Mouse (Mus musculus) myocyte (in vitro differentiated cells): ENCODE measurements at regions not wholly inside any gene's neighbourhood (a gene's known extent, or its start where the extent isn't known, plus 50 kb on each side); places are given as distances from the start of the nearest gene placed in this dataset.

ENCODE experiments used
- H3K27me3 ChIP-seq: one replicate; pipeline ENCODE4 v1.6.1; 2011; ENCODE audit not compliant: control insufficient read depth, insufficient read depth, insufficient read length
- H3K36me3 ChIP-seq: one replicate; pipeline ENCODE4 v1.6.1; 2011; ENCODE audit not compliant: control insufficient read depth, insufficient read depth
- H3K4me2 ChIP-seq: one replicate; pipeline ENCODE4 v1.6.1; 2011; ENCODE audit warnings: low read depth, control low read depth
- H3K4me3 ChIP-seq: one replicate; pipeline ENCODE4 v1.5.1; 2011; ENCODE audit warnings: mild to moderate bottlenecking, control low read depth, moderate library complexity
- H3K79me2 ChIP-seq: one replicate; pipeline ENCODE4 v1.6.1; 2011; ENCODE audit not compliant: control insufficient read depth, insufficient read depth
- H3ac ChIP-seq: one replicate; pipeline ENCODE4 v1.6.1; 2011; ENCODE audit not compliant: control insufficient read depth, insufficient read length
- CEBPB ChIP-seq: IDR thresholded peaks from 2 replicates; pipeline ENCODE4 v1.6.1; 2011; ENCODE audit warnings: mild to moderate bottlenecking, moderate library complexity; ENCODE audit not compliant: poor library complexity, insufficient read depth, severe bottlenecking
- E2F4 ChIP-seq: IDR thresholded peaks from one replicate; pipeline ENCODE4 v1.6.1; 2011; ENCODE audit warnings: mild to moderate bottlenecking, control low read depth, moderate library complexity; ENCODE audit not compliant: insufficient read depth
- MAX ChIP-seq: IDR thresholded peaks from one replicate; pipeline ENCODE4 v1.6.1; 2011; ENCODE audit warnings: low read depth, mild to moderate bottlenecking, control low read depth
- MYOD1 ChIP-seq, 3 experiments: IDR thresholded peaks; one replicate each; pipeline ENCODE4 v1.6.1; 2011; ENCODE audit warnings: control low read depth in 2 of 3, low read depth in 2 of 3, mild to moderate bottlenecking in 2 of 3, moderate library complexity in 1 of 3; ENCODE audit not compliant: insufficient read length in 2 of 3, control insufficient read depth in 1 of 3
- MYOG ChIP-seq, 3 experiments: IDR thresholded peaks; one replicate each; pipeline ENCODE4 v1.6.1; 2011; ENCODE audit warnings: control low read depth in 2 of 3, low read depth in 2 of 3, mild to moderate bottlenecking in 2 of 3; ENCODE audit not compliant: insufficient read length in 2 of 3, control insufficient read depth in 1 of 3, insufficient read depth in 1 of 3
- POLR2AphosphoS2 ChIP-seq: IDR thresholded peaks from one replicate; pipeline ENCODE4 v1.6.1; 2011; ENCODE audit warnings: low read depth, control low read depth; ENCODE audit not compliant: insufficient read length
- REST ChIP-seq: IDR thresholded peaks from one replicate; pipeline ENCODE4 v1.6.1; 2011; ENCODE audit warnings: mild to moderate bottlenecking, control low read depth, moderate library complexity; ENCODE audit not compliant: insufficient read depth, insufficient read length
- SRF ChIP-seq: IDR thresholded peaks from one replicate; pipeline ENCODE4 v1.6.1; 2011; ENCODE audit warnings: low read depth; ENCODE audit not compliant: control insufficient read depth, insufficient read length
- TCF12 ChIP-seq: IDR thresholded peaks from one replicate; pipeline ENCODE4 v1.6.1; 2011; ENCODE audit warnings: mild to moderate bottlenecking, control low read depth; ENCODE audit not compliant: poor library complexity, insufficient read depth, severe bottlenecking
- USF1 ChIP-seq: IDR thresholded peaks from one replicate; pipeline ENCODE4 v1.6.1; 2011; ENCODE audit warnings: low read depth, mild to moderate bottlenecking, control low read depth, moderate library complexity

- no peak for TF ChIP-seq TCF12
- TF ChIP-seq POLR2AphosphoS2: no peak
- Histone ChIP-seq H3K4me3 (no peak overlapping the region), H3K79me2 (no peaks in the 10 kb centered on the region), H3K4me2 (no peak overlapping the region), H3K27me3 (no peaks in the 10 kb centered on the region), H3ac (no peak overlapping the region), H3K36me3 (no peaks in the 10 kb centered on the region)
These were observed 452.7 kb upstream of the Atp2b1 start for GRCm38 (mm10) chr10:98461538-98461937.

GRCm38 (mm10) chr10:98474581-98474980, 439.6 kb upstream of the Atp2b1 start:
- Histone ChIP-seq H3K27me3 (no peaks in the 10 kb centered on the region), H3K4me3 (no peak overlapping the region), H3K79me2 (no peaks in the 10 kb centered on the region), H3K36me3 (no peaks in the 10 kb centered on the region), H3K4me2 (no peak overlapping the region), H3ac (no peak overlapping the region)
- no peak for TF ChIP-seq SRF

- no peak for TF ChIP-seq MAX
- no peaks in the 10 kb centered on the region for H3K79me2 ChIP-seq
- H3K4me3 ChIP-seq: no peak overlapping the region
- H3K36me3 ChIP-seq: no peaks in the 10 kb centered on the region
- H3ac ChIP-seq: no peak overlapping the region
- H3K4me2 ChIP-seq: no peak overlapping the region
- H3K27me3 ChIP-seq: no peaks in the 10 kb centered on the region
These were observed 428.2 kb upstream of the Atp2b1 start for GRCm38 (mm10) chr10:98485751-98486681.

- H3ac ChIP-seq: no peak overlapping the region
- TF ChIP-seq MYOG (IDR thresholded peaks at IDR 0.05; ENCODE audit: control insufficient read depth in 1 of 3, insufficient read depth in 1 of 3, insufficient read length in 2 of 3, low read depth in 2 of 3): no peak
- no peak for TF ChIP-seq E2F4
- no peak for TF ChIP-seq CEBPB
- TF ChIP-seq TCF12: no peak
- TF ChIP-seq USF1: no peak
- H3K27me3 ChIP-seq: no peaks in the 10 kb centered on the region
These were observed 419.9 kb upstream of the Atp2b1 start for GRCm38 (mm10) chr10:98494354-98494753.

GRCm38 (mm10) chr10:98496254-98496653, 418.0 kb upstream of the Atp2b1 start:
- no peaks in the 10 kb centered on the region for H3K79me2 ChIP-seq
- no peak overlapping the region for H3K4me3 ChIP-seq
- H3K4me2 ChIP-seq: peak overlapping the region; percentile 8

More at GRCm38 (mm10) chr10:98494354-98494753, 419.9 kb upstream of the Atp2b1 start:
- no peaks in the 10 kb centered on the region for H3K79me2 ChIP-seq
- H3K36me3 ChIP-seq: no peaks in the 10 kb centered on the region
- no peak overlapping the region for H3K4me3 ChIP-seq
- H3K4me2 ChIP-seq: no peak overlapping the region

GRCm38 (mm10) chr10:98500315-98500714, 413.9 kb upstream of the Atp2b1 start:
- H3K79me2 ChIP-seq: no peaks in the 10 kb centered on the region
- no peak overlapping the region for H3ac ChIP-seq
- H3K27me3 ChIP-seq: no peaks in the 10 kb centered on the region
- no peak overlapping the region for H3K4me3 ChIP-seq
- H3K36me3 ChIP-seq: no peaks in the 10 kb centered on the region
- H3K4me2 ChIP-seq: no peak overlapping the region
- TF ChIP-seq MYOD1 (IDR thresholded peaks at IDR 0.05; ENCODE audit: control insufficient read depth in 1 of 3, insufficient read length in 2 of 3, low read depth in 2 of 3) (no peak), MAX (no peak), USF1 (no peak), REST (no peak), TCF12 (no peak), E2F4 (no peak), MYOG (IDR thresholded peaks at IDR 0.05; ENCODE audit: control insufficient read depth in 1 of 3, insufficient read depth in 1 of 3, insufficient read length in 2 of 3, low read depth in 2 of 3) (no peak)

More at GRCm38 (mm10) chr10:98496254-98496653, 418.0 kb upstream of the Atp2b1 start:
- H3K36me3 ChIP-seq: no peaks in the 10 kb centered on the region
- no peak overlapping the region for H3ac ChIP-seq
- H3K27me3 ChIP-seq: no peaks in the 10 kb centered on the region
- TF ChIP-seq USF1: peak; percentile 70
- no peak for TF ChIP-seq TCF12
